Mouse (Mus musculus): Measurements from ENCODE around the gene Samd4. TPM values are rescaled to one million over a fixed set of nuclear protein-coding genes. Genes with fewer than 3 reads are reported as not detected.

The Samd4 gene
- total RNA-seq, 2 experiments from 2014 or later: 0.45 to 3.8 TPM

- no peak for ATAC-seq (replicated peaks; ENCODE audit: low FRiP score, poor library complexity, severe bottlenecking)
These were observed 102.0 kb downstream of the Samd4 start for GRCm38 (mm10) chr14:46984542-46985125.

DNA sequence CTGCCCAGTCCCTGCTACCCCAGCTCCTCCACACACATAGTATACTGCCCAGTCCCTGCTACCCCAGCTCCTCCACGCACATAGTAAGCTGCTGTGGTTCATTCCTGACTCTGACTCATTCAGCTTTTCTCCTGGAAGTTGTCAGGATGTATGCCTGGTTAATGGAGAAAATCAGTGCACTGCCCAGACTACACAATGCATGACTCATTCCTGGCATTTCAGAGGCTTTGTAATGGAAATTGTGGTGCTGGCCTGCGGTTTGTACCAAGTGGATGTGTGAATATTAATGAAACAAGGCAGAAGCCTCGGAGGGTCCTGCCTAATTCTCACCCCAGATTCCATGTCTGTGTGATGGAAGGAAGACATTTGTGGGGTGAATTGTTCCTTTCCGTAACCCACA lies 107.0 kb downstream of the Samd4 start:
- ATAC-seq (replicated peaks; ENCODE audit: low FRiP score, poor library complexity, severe bottlenecking): no peak

- ATAC-seq (replicated peaks; ENCODE audit: low FRiP score, poor library complexity, severe bottlenecking): no peak
These were observed 107.8 kb downstream of the Samd4 start for GRCm38 (mm10) chr14:46990450-46990849.

DNA sequence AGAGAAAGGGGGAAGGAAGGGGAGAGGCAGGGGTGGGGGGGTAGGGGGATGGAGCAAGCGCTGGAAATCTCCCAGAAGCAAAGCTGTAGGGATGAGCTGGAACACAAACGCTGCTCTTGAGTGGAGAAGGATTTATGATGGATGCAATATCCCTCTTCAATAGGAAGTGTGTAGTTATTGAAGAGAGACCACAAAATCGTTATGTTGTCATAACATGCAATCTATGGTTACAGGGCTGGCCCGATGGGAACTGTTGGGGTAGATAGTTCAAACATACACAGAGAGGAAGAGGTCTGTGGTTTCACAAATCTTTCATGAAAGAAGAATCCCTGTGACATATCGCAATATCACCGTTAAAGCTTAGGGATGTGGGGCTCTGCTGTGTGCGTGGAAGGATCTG lies 112.0 kb downstream of the Samd4 start:
- no peak for ATAC-seq (replicated peaks; ENCODE audit: low FRiP score, poor library complexity, severe bottlenecking)

GRCm38 (mm10) chr14:46999321-47000025 lies 116.8 kb downstream of the Samd4 start:
- no peak for ATAC-seq (replicated peaks; ENCODE audit: low FRiP score, poor library complexity, severe bottlenecking)

- ATAC-seq (replicated peaks; ENCODE audit: low FRiP score, poor library complexity, severe bottlenecking): no peak
These were observed 117.6 kb downstream of the Samd4 start for GRCm38 (mm10) chr14:47000096-47000736.

DNA sequence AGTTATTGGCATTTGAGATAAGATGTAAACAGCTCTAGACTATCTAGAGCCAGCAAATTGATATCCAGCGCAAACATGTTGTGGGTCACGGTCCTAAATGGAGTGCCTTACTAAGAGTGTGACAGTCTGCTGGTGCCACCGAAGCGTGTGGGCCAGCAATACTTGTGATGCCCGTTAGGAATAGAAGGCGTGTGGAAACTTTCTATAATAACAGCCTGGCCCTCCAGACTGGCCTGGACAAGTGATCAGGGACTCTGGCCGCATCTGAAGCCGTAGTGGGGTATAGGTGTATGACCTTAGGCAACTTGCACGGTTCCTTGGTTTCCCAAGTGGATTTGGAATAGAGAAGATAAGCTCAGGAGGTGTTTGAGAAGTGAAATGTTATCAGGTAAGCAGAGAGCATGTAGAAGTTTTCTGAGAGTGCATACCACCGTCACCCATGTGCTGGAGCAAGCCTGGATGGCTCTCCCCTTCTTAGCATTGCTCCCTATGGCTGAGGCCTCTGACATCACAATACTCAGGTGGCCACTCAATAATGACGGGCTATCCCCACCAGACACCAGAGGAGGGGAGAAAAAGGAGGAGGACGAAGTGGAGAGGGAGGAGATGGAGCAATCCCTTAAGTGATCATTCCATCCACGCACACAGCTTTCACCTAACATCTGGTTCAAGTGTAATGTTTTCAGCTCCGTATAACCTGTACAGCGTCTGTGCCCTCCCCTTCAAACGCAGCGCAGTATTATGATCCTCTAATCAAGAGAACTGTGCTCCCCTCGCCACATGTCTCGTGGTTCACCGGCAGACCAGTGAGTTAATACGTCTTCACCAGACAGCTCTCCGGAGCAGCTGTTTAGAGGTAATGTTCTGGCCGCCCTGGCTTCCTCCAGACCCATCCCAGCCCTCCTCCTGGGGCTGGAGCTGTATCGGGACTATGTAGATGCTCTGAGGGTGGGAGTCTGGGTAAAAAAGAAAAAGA lies 118.4 kb downstream of the Samd4 start:
- no peak for ATAC-seq (replicated peaks; ENCODE audit: low FRiP score, poor library complexity, severe bottlenecking)

- ATAC-seq (replicated peaks; ENCODE audit: low FRiP score, poor library complexity, severe bottlenecking): no peak
These were observed 121.5 kb downstream of the Samd4 start for GRCm38 (mm10) chr14:47004161-47004560.

- ATAC-seq (replicated peaks; ENCODE audit: low FRiP score, poor library complexity, severe bottlenecking): no peak
These were observed 128.8 kb downstream of the Samd4 start for GRCm38 (mm10) chr14:47011171-47012139.

DNA sequence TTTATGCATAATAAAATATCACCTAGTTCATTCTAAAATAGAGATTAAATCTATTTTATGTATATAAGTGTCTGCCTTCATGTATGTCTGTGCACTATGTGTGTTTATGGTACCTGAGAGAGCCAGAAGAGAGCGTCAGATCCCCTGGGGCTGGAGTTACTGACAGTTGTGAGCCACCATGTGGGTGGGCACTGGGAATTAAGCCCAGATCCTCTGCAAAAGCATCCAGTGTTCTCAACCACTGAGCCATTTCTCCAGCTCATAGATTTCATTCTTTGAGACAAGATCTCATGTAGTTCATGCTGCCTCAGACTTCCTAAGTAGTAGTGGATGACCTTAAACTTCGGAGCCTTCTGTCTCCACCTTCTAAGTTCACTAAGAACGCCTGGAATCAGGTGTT lies 133.0 kb downstream of the Samd4 start:
- ATAC-seq (replicated peaks; ENCODE audit: low FRiP score, poor library complexity, severe bottlenecking): no peak

DNA sequence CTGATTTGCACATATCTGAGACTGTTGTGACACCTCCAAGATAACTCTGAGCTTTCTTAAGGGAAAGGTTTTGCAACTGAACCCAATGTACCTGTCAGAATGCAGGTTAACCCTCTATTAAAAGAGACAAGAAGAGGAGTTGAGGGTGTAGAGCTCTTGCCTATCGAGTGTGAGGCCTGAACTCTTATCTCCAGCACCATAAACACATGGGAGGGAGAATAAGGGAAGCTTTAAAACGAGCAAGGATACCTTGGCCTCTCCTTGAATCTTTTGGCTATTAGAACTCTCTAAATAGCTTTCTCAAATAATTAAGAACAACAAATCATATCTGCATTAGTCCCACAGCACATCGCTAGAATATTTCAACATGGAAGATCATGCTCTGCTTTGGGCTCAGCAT lies 135.0 kb downstream of the Samd4 start:
- 0 out of 2 replicates have a peak, but pooled peaks have one; percentile 14 for ATAC-seq (replicated peaks; ENCODE audit: low FRiP score, poor library complexity, severe bottlenecking)

GRCm38 (mm10) chr14:47020886-47021285 lies 138.2 kb downstream of the Samd4 start:
- ATAC-seq (replicated peaks; ENCODE audit: low FRiP score, poor library complexity, severe bottlenecking): no peak

- no peak for ATAC-seq (replicated peaks; ENCODE audit: low FRiP score, poor library complexity, severe bottlenecking)
These were observed 140.9 kb downstream of the Samd4 start for GRCm38 (mm10) chr14:47023529-47023928.

DNA sequence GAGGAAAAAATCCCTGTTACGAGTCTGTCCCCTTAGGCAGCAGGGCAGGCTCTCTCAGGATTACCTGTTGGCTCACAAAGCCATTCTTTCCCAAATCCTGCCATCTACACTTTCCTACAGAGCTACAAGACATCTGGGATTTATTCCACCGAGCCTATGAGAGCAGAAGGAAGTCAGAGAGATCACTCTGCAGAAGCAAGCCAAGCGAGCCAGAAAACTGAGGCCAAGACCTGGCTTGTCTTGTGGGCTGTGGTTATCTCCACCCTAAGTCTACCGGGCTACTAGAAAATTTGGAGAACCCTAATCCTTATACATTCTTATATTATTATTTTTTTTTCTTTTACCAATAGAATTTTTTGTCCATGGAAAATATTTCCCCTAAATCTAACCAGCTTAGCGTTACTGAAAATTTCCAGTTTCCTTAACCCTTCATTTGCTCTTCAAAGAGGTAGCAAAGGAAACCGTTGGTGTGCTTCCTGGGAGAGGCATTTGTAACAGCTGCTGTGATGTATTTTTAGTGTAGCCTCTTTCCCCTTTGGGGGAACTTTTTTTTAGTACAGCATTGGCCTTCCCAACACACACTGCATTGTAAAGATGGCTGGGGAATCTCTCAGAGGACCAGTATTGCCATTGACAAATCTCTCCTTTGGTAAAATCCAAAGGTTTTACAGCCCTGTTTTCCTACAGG lies 144.9 kb downstream of the Samd4 start:
- no peak for ATAC-seq (replicated peaks; ENCODE audit: low FRiP score, poor library complexity, severe bottlenecking)

DNA sequence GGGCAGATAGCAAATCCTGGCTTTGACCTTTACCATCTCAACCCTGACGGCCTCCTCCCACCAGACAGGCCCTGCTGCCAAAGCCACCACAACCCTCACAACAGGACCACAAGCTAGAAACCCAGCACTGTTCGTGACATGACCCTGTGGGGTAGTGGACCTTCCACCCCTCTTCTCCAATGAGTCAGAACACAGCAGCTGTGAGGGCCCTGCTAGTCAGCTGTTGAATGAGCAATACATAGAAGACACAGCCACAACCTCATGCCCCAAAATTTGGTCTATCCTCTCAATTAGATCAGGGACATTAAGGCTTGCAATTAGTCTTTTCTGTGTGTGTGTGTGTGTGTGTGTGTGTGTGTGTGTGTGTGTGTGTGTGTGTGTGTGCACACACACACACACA lies 148.9 kb downstream of the Samd4 start:
- ATAC-seq (replicated peaks; ENCODE audit: low FRiP score, poor library complexity, severe bottlenecking): no peak

GRCm38 (mm10) chr14:47032140-47032539 lies 149.5 kb downstream of the Samd4 start:
- ATAC-seq (replicated peaks; ENCODE audit: low FRiP score, poor library complexity, severe bottlenecking): no peak

- no peak for ATAC-seq (replicated peaks; ENCODE audit: low FRiP score, poor library complexity, severe bottlenecking)
These were observed 150.8 kb downstream of the Samd4 start for GRCm38 (mm10) chr14:47033423-47033822.

DNA sequence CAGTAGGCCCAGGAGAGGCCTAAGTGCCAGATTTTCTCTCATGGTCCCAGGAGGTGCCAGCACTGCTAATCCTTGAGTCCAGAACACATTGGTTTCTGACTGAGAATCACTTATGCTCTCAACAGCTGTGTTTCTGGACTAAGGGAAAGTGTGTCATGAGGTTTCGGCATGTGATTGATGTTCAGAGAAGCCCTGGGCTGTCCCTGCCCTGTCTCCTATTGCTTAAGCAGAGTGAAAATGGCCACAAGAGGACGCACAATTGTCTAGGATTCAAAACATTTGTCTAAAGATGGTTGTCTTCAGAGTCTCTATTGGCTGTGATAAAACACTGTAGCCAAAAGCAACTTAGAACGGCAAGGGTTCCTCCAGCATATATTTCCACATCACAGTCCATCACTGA lies 159.0 kb downstream of the Samd4 start:
- no peak for ATAC-seq (replicated peaks; ENCODE audit: low FRiP score, poor library complexity, severe bottlenecking)

All from erythroid progenitor cell, adult 5-6 weeks (primary cell).